Mouse (Mus musculus) hematopoietic multipotent progenitor cell, adult 10-12 weeks (in vitro differentiated cells): ENCODE data around the gene Svs2. TPM values are rescaled to one million over a fixed set of nuclear protein-coding genes. Genes with fewer than 3 reads are reported as not detected.

Source experiments
- polyA plus RNA-seq: library from polyadenylated mRNA; stranded (reverse); fragments of >175 nt; gene quantifications from 2 replicates; pipeline ENCODE4 v1.2.3, GENCODE M21; 2012; ENCODE audit warnings: low replicate concordance

The Svs2 gene
- polyA plus RNA-seq: not detected in 2 replicates

DNA sequence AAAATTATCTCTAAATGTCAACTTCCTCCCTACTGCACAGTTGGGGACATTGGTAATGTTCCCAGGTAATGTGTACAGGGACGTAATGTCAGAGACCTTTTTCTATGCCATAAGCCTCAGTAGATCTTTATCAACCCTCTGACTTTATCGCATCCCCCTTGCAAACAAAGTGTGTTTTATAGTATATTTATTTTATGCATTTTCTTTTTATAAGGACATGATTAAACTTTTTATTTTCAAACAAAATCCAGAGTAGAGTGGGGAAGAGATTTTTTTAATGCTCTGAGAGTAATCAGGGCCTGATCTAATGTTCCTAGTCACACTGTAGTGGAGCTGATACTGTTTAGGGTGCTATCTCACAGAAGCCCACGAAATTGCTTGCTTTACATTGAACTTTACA lies at the start of gene Svs2:
Gene Svs2 (minus strand): TSS at position 101 of the 400 bp plus-strand sequence.

DNA sequence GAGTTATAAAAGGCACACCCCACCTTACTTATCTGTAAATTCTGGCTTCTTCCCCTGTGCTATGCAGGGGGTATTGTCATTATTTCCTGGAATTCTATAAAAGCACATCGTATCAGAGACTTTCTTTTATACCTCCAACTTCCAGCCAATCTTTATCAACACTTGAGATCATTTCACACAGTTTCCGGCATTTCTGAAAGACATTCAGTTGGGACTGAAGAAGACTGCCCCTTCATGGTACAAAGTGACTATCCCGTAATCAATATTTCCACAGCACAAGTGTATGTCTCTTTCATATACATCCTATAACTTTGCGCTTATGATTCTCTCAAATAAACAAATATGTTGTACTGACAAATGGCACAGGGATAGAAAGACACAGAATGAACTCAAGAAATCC lies 40.1 kb upstream of the Svs2 start, which contains the start of gene Svs4:
Gene Svs4 (minus strand): TSS at position 101 of the 400 bp plus-strand sequence.

DNA sequence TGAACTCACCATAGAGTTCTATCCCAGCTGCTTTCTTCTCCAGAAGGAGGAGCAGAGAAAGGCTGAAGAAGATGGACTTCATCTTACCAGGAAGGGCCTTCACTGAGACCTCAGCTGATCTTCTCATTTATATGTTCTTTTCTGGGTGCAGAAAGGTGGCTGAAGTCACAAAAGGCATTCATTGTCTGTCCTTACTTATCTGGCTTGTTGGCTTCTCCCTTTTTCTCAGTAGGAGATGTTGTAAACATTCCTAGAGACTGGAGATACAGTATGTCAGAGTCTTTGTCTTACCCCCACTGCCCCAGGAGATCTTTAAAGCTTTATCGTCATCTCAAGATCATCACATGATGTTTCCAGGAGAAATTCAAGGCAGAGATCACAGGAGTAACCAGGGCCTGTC lies 18.3 kb upstream of the Svs2 start, which contains the start of gene Svs3b:
Gene Svs3b (minus strand): TSS at position 101 of the 400 bp plus-strand sequence.

DNA sequence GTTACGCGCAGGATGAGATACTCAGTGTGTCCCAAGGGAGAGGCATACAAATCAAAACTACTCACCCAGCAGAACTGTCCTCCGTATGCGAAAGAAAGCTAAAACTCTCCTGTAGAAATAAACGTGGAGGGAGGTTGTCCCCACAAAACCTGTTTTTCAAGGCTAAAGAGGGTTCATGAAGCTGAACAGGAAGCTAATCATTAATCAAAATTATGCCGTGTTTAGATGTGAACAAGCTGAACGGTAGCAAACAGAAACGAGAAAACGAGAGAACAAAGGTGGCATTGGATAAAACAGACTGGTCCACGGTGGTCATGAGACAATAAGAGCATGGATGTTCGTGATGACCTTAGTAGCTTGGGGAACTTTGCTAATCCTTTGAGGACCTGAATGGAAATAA lies 16.7 kb downstream of the Svs2 start, which contains the start of gene Wfdc15b:
Gene Wfdc15b (minus strand): TSS at position 139 of the 400 bp plus-strand sequence.

DNA sequence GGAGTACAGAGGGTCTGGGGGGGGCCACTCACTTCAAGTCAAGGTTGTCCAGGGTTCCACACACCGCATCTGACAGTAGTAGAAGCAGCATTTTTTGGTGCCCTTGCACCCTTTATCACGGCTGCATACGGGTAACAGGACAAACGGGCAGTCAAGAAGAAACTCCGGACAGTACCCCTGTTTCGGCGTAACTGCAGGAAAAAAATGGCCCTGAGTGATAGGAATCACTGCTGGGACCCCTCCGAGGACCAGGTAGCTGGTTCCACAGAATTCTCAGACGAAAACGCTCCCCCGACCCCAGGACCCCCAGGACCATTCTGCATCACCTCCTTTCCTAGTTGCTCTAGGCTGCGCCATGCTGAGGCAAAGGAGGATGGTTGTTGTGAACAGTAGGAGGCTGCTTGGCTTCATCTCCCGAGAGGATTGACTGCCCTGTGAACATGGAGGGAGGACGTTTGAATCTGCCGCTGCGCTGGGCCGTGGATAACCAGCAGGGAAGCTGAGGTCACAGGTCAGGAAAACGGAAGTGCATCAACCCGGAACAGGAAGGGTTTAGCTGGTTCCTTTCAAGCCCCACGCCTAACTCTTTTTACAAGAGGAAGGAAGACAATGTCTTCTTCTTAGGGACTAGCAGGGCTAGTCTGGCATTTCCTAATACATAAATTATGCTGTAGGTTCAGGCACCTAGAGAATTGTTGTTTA lies 38.5 kb downstream of the Svs2 start, which contains the start of gene Wfdc15a:
Gene Wfdc15a (minus strand): TSS at position 505 of the 702 bp plus-strand sequence.

DNA sequence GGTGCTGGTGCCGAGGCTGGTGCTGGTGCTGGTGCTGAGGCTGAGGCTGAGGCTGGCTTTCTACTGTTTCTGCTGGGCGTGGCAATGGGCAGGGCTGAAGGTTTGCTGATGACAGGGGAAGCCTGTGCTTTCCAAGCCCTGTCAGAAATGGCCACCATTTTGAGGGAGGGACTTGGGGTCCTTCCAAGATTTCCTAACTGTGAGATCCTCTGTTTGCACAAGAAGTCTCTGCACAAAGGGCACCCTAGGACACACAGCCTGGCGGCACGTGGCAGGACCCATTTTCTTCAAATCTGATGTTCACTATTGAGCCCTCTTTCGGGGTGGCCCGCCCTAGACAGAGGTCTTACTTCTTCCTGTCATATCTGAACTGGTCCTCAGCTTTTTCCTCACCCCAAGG lies 47.7 kb downstream of the Svs2 start, which contains the start of gene Wfdc12:
Gene Wfdc12 (minus strand): TSS at position 33 of the 400 bp plus-strand sequence.

Other genes starting within 250 kb of the Svs2 start
- 35.4 and 51.0 TPM in 2 replicates for gene Ywhab, start 243.5 kb downstream of the Svs2 start, polyA plus RNA-seq
- 0.17 and 0.45 TPM in 2 replicates for gene Pabpc1l, start 213.0 kb downstream of the Svs2 start, polyA plus RNA-seq
- 34.3 and 115 TPM in 2 replicates for gene Stk4, start 168.1 kb downstream of the Svs2 start, polyA plus RNA-seq
- gene Tomm34, start 167.3 kb downstream of the Svs2 start, polyA plus RNA-seq: 69.3 and 140 TPM in 2 replicates
- 0.16 and 0.60 TPM in 2 replicates for gene Kcns1, start 67.4 kb downstream of the Svs2 start, polyA plus RNA-seq
- 0.08 TPM in 1 of 2 replicates, not detected in the other for gene Wfdc5, start 55.7 kb downstream of the Svs2 start, polyA plus RNA-seq
- gene Wfdc12, start 47.9 kb downstream of the Svs2 start, polyA plus RNA-seq: not detected in 2 replicates
- gene Wfdc15a, start 38.3 kb downstream of the Svs2 start, polyA plus RNA-seq: not detected in 2 replicates
- not detected in 2 replicates for gene Wfdc15b, start 16.8 kb downstream of the Svs2 start, polyA plus RNA-seq
- gene Svs3b, start 18.2 kb upstream of the Svs2 start, polyA plus RNA-seq: not detected in 2 replicates
- gene Svs4, start 40.0 kb upstream of the Svs2 start, polyA plus RNA-seq: not detected in 2 replicates
- gene Svs3a, start 50.8 kb upstream of the Svs2 start, polyA plus RNA-seq: not detected in 2 replicates
- gene Svs6, start 78.3 kb upstream of the Svs2 start, polyA plus RNA-seq: not detected in 2 replicates
- not detected in 2 replicates for gene Svs5, start 94.3 kb upstream of the Svs2 start, polyA plus RNA-seq
- gene Slpi, start 150.6 kb upstream of the Svs2 start, polyA plus RNA-seq: 21.9 and 55.6 TPM in 2 replicates
- 0.39 and 0.58 TPM in 2 replicates for gene Rbpjl, start 164.7 kb upstream of the Svs2 start, polyA plus RNA-seq
- gene Matn4, start 166.7 kb upstream of the Svs2 start, polyA plus RNA-seq: 0.45 and 0.55 TPM in 2 replicates
- 6.5 and 51.1 TPM in 2 replicates for gene Sdc4, start 205.4 kb upstream of the Svs2 start, polyA plus RNA-seq
- gene Sys1, start 218.5 kb upstream of the Svs2 start, polyA plus RNA-seq: 150 and 241 TPM in 2 replicates
- gene Gm20458, start 222.5 kb upstream of the Svs2 start, polyA plus RNA-seq: 2.5 and 3.3 TPM in 2 replicates
- not detected in 2 replicates for gene Trp53tg5, start 235.3 kb upstream of the Svs2 start, polyA plus RNA-seq
- gene Dbndd2, start 247.6 kb upstream of the Svs2 start, polyA plus RNA-seq: 27.5 and 44.6 TPM in 2 replicates